Mouse (Mus musculus) G1E-ER4 (cell line): ENCODE measurements around the gene Glis1. TPM values are rescaled to one million over a fixed set of nuclear protein-coding genes. Genes with fewer than 3 reads are reported as not detected.

Experiments
- GATA1 ChIP-seq: IDR thresholded peaks from one replicate; pipeline ENCODE4 v1.8.0; 2012; ENCODE audit warnings: low read length, inconsistent platforms
- polyA plus RNA-seq: library from polyadenylated mRNA; stranded (reverse); fragments of >175 nt; gene quantifications from 2 replicates; pipeline ENCODE4 v1.2.3, GENCODE M21; 2012

Glis1 gene
- polyA plus RNA-seq, 1 experiment, result 1.1 TPM

GRCm38 (mm10) chr4:107660649-107661048 lies 226.3 kb downstream of the Glis1 start:
- no peak for TF ChIP-seq GATA1

- TF ChIP-seq GATA1, result no peak
Measured at GRCm38 (mm10) chr4:107668514-107668913, 234.1 kb downstream of the Glis1 start.

GRCm38 (mm10) chr4:107670731-107671130 lies 236.3 kb downstream of the Glis1 start:
- no peak for TF ChIP-seq GATA1

GRCm38 (mm10) chr4:107673638-107674321 lies 239.4 kb downstream of the Glis1 start:
- no peak for TF ChIP-seq GATA1

- no peak for TF ChIP-seq GATA1
Measured at GRCm38 (mm10) chr4:107674322-107674644, 239.9 kb downstream of the Glis1 start.

GRCm38 (mm10) chr4:107675645-107676044 lies 241.3 kb downstream of the Glis1 start:
- no peak for TF ChIP-seq GATA1

- no peak for TF ChIP-seq GATA1
Measured at GRCm38 (mm10) chr4:107680311-107681098, 246.1 kb downstream of the Glis1 start.

GRCm38 (mm10) chr4:107681099-107681849 lies 246.9 kb downstream of the Glis1 start:
- TF ChIP-seq GATA1, result no peak

- no peak for TF ChIP-seq GATA1
Measured at GRCm38 (mm10) chr4:107683006-107683756, 248.8 kb downstream of the Glis1 start.

- no peak for TF ChIP-seq GATA1
Measured at GRCm38 (mm10) chr4:107684130-107684529, 249.7 kb downstream of the Glis1 start, which contains the start of gene Dmrtb1. Dmrtb1 (minus strand) TSS chr4:107684230.

Other genes with a start within 250 kb of the Glis1 start
- gene Ldlrad1, start 225.4 kb upstream of the Glis1 start, polyA plus RNA-seq, result not detected in 2 replicates
- 12.4 and 14.1 TPM in 2 replicates for gene Lrrc42, start 181.1 kb upstream of the Glis1 start, polyA plus RNA-seq
- 5.4 and 9.6 TPM in 2 replicates for gene Hspb11, start 181.0 kb upstream of the Glis1 start, polyA plus RNA-seq
- not detected in 2 replicates for gene Dio1, start 127.4 kb upstream of the Glis1 start, polyA plus RNA-seq
- 10.5 and 15.8 TPM in 2 replicates for gene Yipf1, start 120.2 kb upstream of the Glis1 start, polyA plus RNA-seq
- gene Ndc1, start 66.8 kb upstream of the Glis1 start, polyA plus RNA-seq, result 9.3 and 12.9 TPM in 2 replicates
- not detected in 2 replicates for gene Dmrtb1, start 249.6 kb downstream of the Glis1 start, polyA plus RNA-seq